Mouse (Mus musculus): ENCODE measurements around the gene Lgr6. TPM values are rescaled to one million over a fixed set of nuclear protein-coding genes. Genes with fewer than 3 reads are reported as not detected.
A peak's percentile ranks its signal among the peaks of the same experiment; 100 is the strongest.

Gene Lgr6
- polyA plus RNA-seq, 1 experiment from 2014 or later = 0.82 TPM

DNA sequence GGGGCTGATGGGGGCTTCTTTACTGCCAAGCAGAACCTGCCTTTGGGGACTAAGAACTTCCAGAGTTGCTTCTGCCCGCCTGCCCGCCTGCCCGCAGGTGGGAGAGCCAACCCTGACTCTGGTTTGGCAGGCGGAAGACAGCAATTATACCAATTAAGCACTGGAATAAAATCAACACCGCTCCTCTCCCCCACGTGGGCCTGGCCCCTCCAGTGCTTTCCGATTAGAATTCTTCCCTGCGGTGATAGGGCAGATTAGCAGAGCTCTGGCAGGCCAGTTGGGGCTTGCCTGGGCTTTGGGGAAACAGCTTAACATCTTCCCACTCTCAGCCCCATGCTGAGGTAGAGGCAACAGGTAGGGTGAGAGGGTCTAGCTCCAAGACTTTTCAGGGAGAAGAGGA lies 72.4 kb downstream of the Lgr6 start:
- WGBS = 31% methylated on average over 8 of the region's 8 CpGs
- H3K4me1 ChIP-seq (replicated peaks) = no peaks in the 10 kb centered on the region
- H3K27ac ChIP-seq (ENCODE audit: poor library complexity, severe bottlenecking) = no peak overlapping the region
- no peak overlapping the region for H3K4me2 ChIP-seq
- peaks cover 37% of the 10 kb centered on the region for H3K27me3 ChIP-seq (replicated peaks)
- H3K9ac ChIP-seq = no peak overlapping the region
- no peak overlapping the region for H3K4me3 ChIP-seq
- peaks cover 3% of the 10 kb centered on the region; the same call in 1 of the 2 replicates for H3K9me3 ChIP-seq (replicated peaks)
- H3K36me3 ChIP-seq = no peaks in the 10 kb centered on the region
- no peak for ATAC-seq (ENCODE audit: insufficient number of reproducible peaks, low FRiP score)

GRCm38 (mm10) chr1:135030121-135030520 lies 75.0 kb downstream of the Lgr6 start:
- Histone ChIP-seq H3K27ac (ENCODE audit: poor library complexity, severe bottlenecking) (no peak overlapping the region), H3K9me3 (replicated peaks) (peaks cover 3% of the 10 kb centered on the region; the same call in 1 of the 2 replicates), H3K9ac (no peak overlapping the region), H3K4me2 (no peak overlapping the region), H3K4me1 (replicated peaks) (no peaks in the 10 kb centered on the region), H3K4me3 (no peak overlapping the region), H3K36me3 (no peaks in the 10 kb centered on the region), H3K27me3 (replicated peaks) (peaks cover 18% of the 10 kb centered on the region)
- WGBS = 71% methylated on average over 2 of the region's 2 CpGs
- ATAC-seq (ENCODE audit: insufficient number of reproducible peaks, low FRiP score) = no peak

DNA sequence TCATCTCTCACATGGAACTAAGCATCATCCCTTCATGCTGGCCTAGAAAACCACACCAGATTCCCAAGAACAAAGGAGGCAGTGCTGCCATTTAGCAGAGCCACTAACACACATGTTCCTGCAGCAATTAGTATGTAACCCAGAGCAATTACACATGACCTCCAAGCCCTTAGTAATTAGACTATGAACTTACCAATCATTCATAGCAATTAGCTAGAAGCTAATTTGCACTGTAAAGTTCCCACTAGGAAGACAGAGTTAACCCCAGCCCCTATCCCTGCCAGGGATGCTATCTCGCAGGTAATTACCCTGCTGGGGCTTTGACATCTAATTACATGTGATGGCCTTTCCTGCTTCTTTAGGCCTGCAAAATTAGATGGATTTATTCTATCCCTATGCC lies 78.8 kb downstream of the Lgr6 start:
- Histone ChIP-seq H3K4me1 (replicated peaks) (peaks cover 16% of the 10 kb centered on the region), H3K4me3 (no peak overlapping the region), H3K9me3 (replicated peaks) (peaks cover 3% of the 10 kb centered on the region; the same call in 1 of the 2 replicates), H3K9ac (no peak overlapping the region), H3K27me3 (replicated peaks) (0 out of 2 replicates have a peak, but pooled peaks cover 3% of the 10 kb centered on the region), H3K36me3 (no peaks in the 10 kb centered on the region), H3K27ac (ENCODE audit: poor library complexity, severe bottlenecking) (no peak overlapping the region), H3K4me2 (no peak overlapping the region)
- no peak for ATAC-seq (ENCODE audit: insufficient number of reproducible peaks, low FRiP score)
- WGBS = 76% methylated on average over 1 of the region's 1 CpGs

- no peak overlapping the region for H3K4me3 ChIP-seq
- H3K27ac ChIP-seq (ENCODE audit: poor library complexity, severe bottlenecking) = no peak overlapping the region
- WGBS = 55% methylated on average over 1 of the region's 1 CpGs
- 0 out of 2 replicates have a peak, but pooled peaks cover 3% of the 10 kb centered on the region for H3K27me3 ChIP-seq (replicated peaks)
- no peak overlapping the region for H3K4me2 ChIP-seq
- no peak overlapping the region for H3K9ac ChIP-seq
- H3K36me3 ChIP-seq = no peaks in the 10 kb centered on the region
- peaks cover 3% of the 10 kb centered on the region; the same call in 1 of the 2 replicates for H3K9me3 ChIP-seq (replicated peaks)
- ATAC-seq (ENCODE audit: insufficient number of reproducible peaks, low FRiP score) = no peak
- H3K4me1 ChIP-seq (replicated peaks) = peaks cover 43% of the 10 kb centered on the region
These were observed 81.5 kb downstream of the Lgr6 start for GRCm38 (mm10) chr1:135023583-135023982.

DNA sequence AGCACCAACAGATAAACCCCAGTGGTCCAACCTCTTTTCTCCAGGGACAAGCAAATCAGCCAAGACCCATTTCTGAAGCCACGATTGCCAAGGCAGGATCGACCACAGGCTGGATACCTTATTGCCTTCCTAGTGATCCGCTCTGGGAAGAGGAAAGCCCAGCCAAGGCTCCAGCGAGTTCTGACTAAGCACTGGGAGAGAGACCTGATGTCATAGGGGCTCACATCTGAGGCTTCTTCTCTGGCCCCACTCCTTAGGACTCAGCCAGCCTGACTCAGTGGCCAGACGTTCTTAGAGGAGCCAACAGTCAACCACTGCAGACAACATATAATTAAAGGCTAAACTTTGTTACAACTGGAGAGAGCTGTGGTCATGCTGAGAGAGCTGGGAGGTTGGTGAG lies 83.1 kb downstream of the Lgr6 start:
- WGBS = 62% methylated on average over 5 of the region's 5 CpGs
- no peaks in the 10 kb centered on the region for H3K9me3 ChIP-seq (replicated peaks)
- H3K4me3 ChIP-seq = no peak overlapping the region
- H3K27ac ChIP-seq (ENCODE audit: poor library complexity, severe bottlenecking) = peak overlapping the region; percentile 60
- H3K4me1 ChIP-seq (replicated peaks) = peaks cover 55% of the 10 kb centered on the region
- no peaks in the 10 kb centered on the region for H3K36me3 ChIP-seq
- H3K27me3 ChIP-seq (replicated peaks) = 0 out of 2 replicates have a peak, but pooled peaks cover 3% of the 10 kb centered on the region
- no peak overlapping the region for H3K4me2 ChIP-seq
- ATAC-seq (ENCODE audit: insufficient number of reproducible peaks, low FRiP score) = no peak
- no peak overlapping the region for H3K9ac ChIP-seq

GRCm38 (mm10) chr1:135020970-135021369 lies 84.1 kb downstream of the Lgr6 start:
- WGBS = 15% methylated on average over 5 of the region's 5 CpGs
- Histone ChIP-seq H3K4me2 (peak overlapping the region; percentile 29), H3K9ac (no peak overlapping the region)

GRCm38 (mm10) chr1:135020281-135020940 lies 84.7 kb downstream of the Lgr6 start:
- WGBS = 70% methylated on average over 5 of the region's 5 CpGs
- Histone ChIP-seq H3K27ac (ENCODE audit: poor library complexity, severe bottlenecking) (peak overlapping the region; percentile 60; the same call in 1 of the 2 replicates), H3K4me2 (peak overlapping the region; percentile 29)

More at GRCm38 (mm10) chr1:135020970-135021369, 84.1 kb downstream of the Lgr6 start:
- Histone ChIP-seq H3K4me1 (replicated peaks) (peaks cover 65% of the 10 kb centered on the region), H3K27me3 (replicated peaks) (no peaks in the 10 kb centered on the region), H3K36me3 (no peaks in the 10 kb centered on the region), H3K4me3 (no peak overlapping the region), H3K9me3 (replicated peaks) (no peaks in the 10 kb centered on the region), H3K27ac (ENCODE audit: poor library complexity, severe bottlenecking) (peak overlapping the region; percentile 60)
- ATAC-seq (ENCODE audit: insufficient number of reproducible peaks, low FRiP score) = peak; percentile 62

DNA sequence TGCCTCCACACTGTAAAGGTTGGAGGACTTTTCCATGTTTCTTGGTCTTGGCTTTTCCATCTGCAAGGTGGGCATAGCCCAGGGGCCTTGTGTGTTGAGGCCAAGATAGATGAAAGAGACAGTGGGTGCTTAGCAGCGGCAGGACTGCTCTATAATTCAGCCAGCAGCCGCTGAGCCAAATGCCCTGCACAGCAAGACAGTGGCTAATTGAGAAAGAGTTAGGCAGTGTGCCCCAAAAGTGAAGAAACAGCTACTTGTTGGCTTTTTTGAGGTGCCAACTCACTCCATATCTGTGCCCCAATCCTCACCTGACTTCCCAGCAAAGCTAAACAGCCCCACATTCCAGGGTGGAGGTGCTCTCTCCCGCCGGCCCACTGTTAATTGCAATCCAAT lies 85.3 kb downstream of the Lgr6 start:
- peaks cover 77% of the 10 kb centered on the region for H3K4me1 ChIP-seq (replicated peaks)
- no peak overlapping the region for H3K4me3 ChIP-seq
- H3K36me3 ChIP-seq = no peaks in the 10 kb centered on the region
- no peak overlapping the region for H3K27ac ChIP-seq (ENCODE audit: poor library complexity, severe bottlenecking)
- WGBS = 64% methylated on average over 4 of the region's 4 CpGs
- no peaks in the 10 kb centered on the region for H3K27me3 ChIP-seq (replicated peaks)
- no peak overlapping the region for H3K4me2 ChIP-seq
- ATAC-seq (ENCODE audit: insufficient number of reproducible peaks, low FRiP score) = no peak
- H3K9ac ChIP-seq = no peak overlapping the region
- H3K9me3 ChIP-seq (replicated peaks) = no peaks in the 10 kb centered on the region

More at GRCm38 (mm10) chr1:135020281-135020940, 84.7 kb downstream of the Lgr6 start:
- Histone ChIP-seq H3K36me3 (no peaks in the 10 kb centered on the region), H3K4me1 (replicated peaks) (peaks cover 71% of the 10 kb centered on the region), H3K9ac (no peak overlapping the region), H3K9me3 (replicated peaks) (no peaks in the 10 kb centered on the region), H3K27me3 (replicated peaks) (no peaks in the 10 kb centered on the region), H3K4me3 (no peak overlapping the region)
- peak; percentile 4; the same call in 1 of the 2 replicates for ATAC-seq (ENCODE audit: insufficient number of reproducible peaks, low FRiP score)

DNA sequence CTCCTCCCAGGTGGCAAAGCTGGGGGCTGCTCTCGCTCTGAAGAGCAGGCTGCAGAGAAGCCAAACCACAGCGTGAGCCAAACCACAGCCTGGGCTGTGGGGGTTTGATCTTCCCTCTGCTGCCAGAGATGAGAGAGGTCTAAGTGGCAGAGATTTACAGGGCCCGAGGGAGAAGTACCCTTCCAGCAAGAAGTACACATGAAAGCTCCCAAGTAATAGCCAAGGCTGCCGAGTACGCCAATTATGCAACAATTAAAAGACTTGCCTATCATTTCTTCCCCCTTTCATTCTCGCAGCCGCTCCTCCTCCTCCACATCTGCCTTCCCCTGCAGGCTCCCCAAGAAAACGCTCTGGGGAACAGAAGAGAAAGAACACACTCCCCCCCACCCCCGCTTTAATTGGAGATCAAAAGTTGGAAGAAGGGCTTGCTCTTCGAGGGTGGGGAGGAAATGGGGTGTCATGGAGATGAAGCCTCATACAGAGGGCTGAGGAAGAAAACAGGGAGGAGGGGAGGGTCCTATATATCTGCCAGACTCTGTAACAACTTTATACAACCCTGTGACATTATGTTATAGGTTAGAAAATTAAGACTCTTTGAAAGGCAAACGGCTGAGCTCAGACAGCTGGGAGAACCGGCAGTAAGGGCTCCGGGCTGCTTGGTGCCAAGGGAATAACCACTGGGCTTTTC lies 85.8 kb downstream of the Lgr6 start:
- Histone ChIP-seq H3K36me3 (no peaks in the 10 kb centered on the region), H3K4me1 (replicated peaks) (peaks cover 78% of the 10 kb centered on the region), H3K27ac (ENCODE audit: poor library complexity, severe bottlenecking) (no peak overlapping the region), H3K27me3 (replicated peaks) (no peaks in the 10 kb centered on the region), H3K9ac (peak overlapping the region; percentile 10; the same call in 1 of the 2 replicates), H3K4me2 (no peak overlapping the region), H3K4me3 (no peak overlapping the region), H3K9me3 (replicated peaks) (no peaks in the 10 kb centered on the region)
- ATAC-seq (ENCODE audit: insufficient number of reproducible peaks, low FRiP score) = no peak
- 46% methylated on average over 13 of the region's 13 CpGs for WGBS

- ATAC-seq (ENCODE audit: insufficient number of reproducible peaks, low FRiP score) = no peak
These were observed 87.4 kb downstream of the Lgr6 start for GRCm38 (mm10) chr1:135017656-135018015.

GRCm38 (mm10) chr1:135016907-135017655 lies 88.0 kb downstream of the Lgr6 start:
- Histone ChIP-seq H3K36me3 (no peaks in the 10 kb centered on the region), H3K4me3 (no peak overlapping the region), H3K9me3 (replicated peaks) (no peaks in the 10 kb centered on the region), H3K4me1 (replicated peaks) (peaks cover 80% of the 10 kb centered on the region), H3K27ac (ENCODE audit: poor library complexity, severe bottlenecking) (no peak overlapping the region), H3K4me2 (no peak overlapping the region), H3K27me3 (replicated peaks) (no peaks in the 10 kb centered on the region), H3K9ac (no peak overlapping the region)
- 0 out of 2 replicates have a peak, but pooled peaks have one; percentile 30 for ATAC-seq (ENCODE audit: insufficient number of reproducible peaks, low FRiP score)
- WGBS = 70% methylated on average over 10 of the region's 10 CpGs

More at GRCm38 (mm10) chr1:135017656-135018015, 87.4 kb downstream of the Lgr6 start:
- Histone ChIP-seq H3K4me3 (no peak overlapping the region), H3K9me3 (replicated peaks) (no peaks in the 10 kb centered on the region), H3K36me3 (no peaks in the 10 kb centered on the region), H3K27me3 (replicated peaks) (no peaks in the 10 kb centered on the region), H3K27ac (ENCODE audit: poor library complexity, severe bottlenecking) (no peak overlapping the region), H3K4me2 (no peak overlapping the region), H3K9ac (no peak overlapping the region), H3K4me1 (replicated peaks) (peaks cover 79% of the 10 kb centered on the region)
- 54% methylated on average over 2 of the region's 2 CpGs for WGBS

All from heart, embryonic 12.5 days (tissue).